Mouse (Mus musculus): ENCODE measurements around the gene Tedc1. TPM values are rescaled to one million over a fixed set of nuclear protein-coding genes. Genes with fewer than 3 reads are reported as not detected.

Tedc1 gene
- polyA plus RNA-seq, 1 experiment from 2014 or later, result 31.4 TPM

- no peak for ATAC-seq (ENCODE audit: low read depth)
These were observed 49.2 kb downstream of the Tedc1 start for GRCm38 (mm10) chr12:113205251-113205942.

GRCm38 (mm10) chr12:113207737-113208136 is 51.5 kb downstream of the Tedc1 start:
- H3K9me3 ChIP-seq (ENCODE audit: control insufficient read depth, low read length), result no peaks in the 10 kb centered on the region
- WGBS, result 76% methylated on average over 6 of the region's 6 CpGs
- H3K4me1 ChIP-seq (replicated peaks; ENCODE audit: control insufficient read depth, insufficient read depth, low read length), result no peaks in the 10 kb centered on the region
- no peak overlapping the region for H3K27ac ChIP-seq (ENCODE audit: low read length)
- no peak overlapping the region for H3K4me2 ChIP-seq (ENCODE audit: low read depth, low read length)
- H3K36me3 ChIP-seq (ENCODE audit: control insufficient read depth, insufficient read depth, low read length), result no peaks in the 10 kb centered on the region
- H3K27me3 ChIP-seq (ENCODE audit: control insufficient read depth, insufficient read depth, low read depth, low read length), result no peaks in the 10 kb centered on the region
- ATAC-seq (ENCODE audit: low read depth), result no peak
- H3K9ac ChIP-seq (ENCODE audit: low read length), result no peak overlapping the region
- no peak overlapping the region for H3K4me3 ChIP-seq (ENCODE audit: low read length)

More at GRCm38 (mm10) chr12:113205251-113205942, 49.2 kb downstream of the Tedc1 start:
- Histone ChIP-seq H3K4me3 (ENCODE audit: low read length) (no peak overlapping the region), H3K4me2 (ENCODE audit: low read depth, low read length) (no peak overlapping the region), H3K27ac (ENCODE audit: low read length) (no peak overlapping the region), H3K4me1 (replicated peaks; ENCODE audit: control insufficient read depth, insufficient read depth, low read length) (no peaks in the 10 kb centered on the region), H3K9me3 (ENCODE audit: control insufficient read depth, low read length) (0 out of 2 replicates have a peak, but pooled peaks cover 3% of the 10 kb centered on the region), H3K27me3 (ENCODE audit: control insufficient read depth, insufficient read depth, low read depth, low read length) (no peaks in the 10 kb centered on the region), H3K36me3 (ENCODE audit: control insufficient read depth, insufficient read depth, low read length) (no peaks in the 10 kb centered on the region), H3K9ac (ENCODE audit: low read length) (no peak overlapping the region)
- WGBS, result 80% methylated on average over 7 of the region's 7 CpGs

GRCm38 (mm10) chr12:113210586-113211378 is 54.6 kb downstream of the Tedc1 start:
- H3K9ac ChIP-seq (ENCODE audit: low read length), result no peak overlapping the region
- H3K4me1 ChIP-seq (replicated peaks; ENCODE audit: control insufficient read depth, insufficient read depth, low read length), result no peaks in the 10 kb centered on the region
- WGBS, result 80% methylated on average over 17 of the region's 17 CpGs
- no peak overlapping the region for H3K4me3 ChIP-seq (ENCODE audit: low read length)
- H3K4me2 ChIP-seq (ENCODE audit: low read depth, low read length), result no peak overlapping the region
- H3K9me3 ChIP-seq (ENCODE audit: control insufficient read depth, low read length), result no peaks in the 10 kb centered on the region
- no peak for ATAC-seq (ENCODE audit: low read depth)
- H3K36me3 ChIP-seq (ENCODE audit: control insufficient read depth, insufficient read depth, low read length), result no peaks in the 10 kb centered on the region
- no peak overlapping the region for H3K27ac ChIP-seq (ENCODE audit: low read length)
- H3K27me3 ChIP-seq (ENCODE audit: control insufficient read depth, insufficient read depth, low read depth, low read length), result no peaks in the 10 kb centered on the region

- Histone ChIP-seq H3K9ac (ENCODE audit: low read length) (no peak overlapping the region), H3K4me3 (ENCODE audit: low read length) (no peak overlapping the region), H3K4me1 (replicated peaks; ENCODE audit: control insufficient read depth, insufficient read depth, low read length) (no peaks in the 10 kb centered on the region), H3K36me3 (ENCODE audit: control insufficient read depth, insufficient read depth, low read length) (no peaks in the 10 kb centered on the region), H3K9me3 (ENCODE audit: control insufficient read depth, low read length) (no peaks in the 10 kb centered on the region), H3K27ac (ENCODE audit: low read length) (no peak overlapping the region), H3K27me3 (ENCODE audit: control insufficient read depth, insufficient read depth, low read depth, low read length) (no peaks in the 10 kb centered on the region), H3K4me2 (ENCODE audit: low read depth, low read length) (no peak overlapping the region)
- ATAC-seq (ENCODE audit: low read depth), result no peak
- WGBS, result 80% methylated on average over 5 of the region's 5 CpGs
These were observed 55.6 kb downstream of the Tedc1 start for GRCm38 (mm10) chr12:113211772-113212171.

- Histone ChIP-seq H3K9me3 (ENCODE audit: control insufficient read depth, low read length) (no peaks in the 10 kb centered on the region), H3K27me3 (ENCODE audit: control insufficient read depth, insufficient read depth, low read depth, low read length) (no peaks in the 10 kb centered on the region), H3K4me2 (ENCODE audit: low read depth, low read length) (no peak overlapping the region), H3K4me1 (replicated peaks; ENCODE audit: control insufficient read depth, insufficient read depth, low read length) (no peaks in the 10 kb centered on the region), H3K4me3 (ENCODE audit: low read length) (no peak overlapping the region), H3K9ac (ENCODE audit: low read length) (no peak overlapping the region), H3K36me3 (ENCODE audit: control insufficient read depth, insufficient read depth, low read length) (no peaks in the 10 kb centered on the region), H3K27ac (ENCODE audit: low read length) (no peak overlapping the region)
- no peak for ATAC-seq (ENCODE audit: low read depth)
- 79% methylated on average over 10 of the region's 10 CpGs for WGBS
These were observed 56.2 kb downstream of the Tedc1 start for GRCm38 (mm10) chr12:113212326-113212924.

GRCm38 (mm10) chr12:113213226-113213625 is 57.0 kb downstream of the Tedc1 start:
- ATAC-seq (ENCODE audit: low read depth), result no peak
- Histone ChIP-seq H3K4me2 (ENCODE audit: low read depth, low read length) (no peak overlapping the region), H3K9ac (ENCODE audit: low read length) (no peak overlapping the region), H3K9me3 (ENCODE audit: control insufficient read depth, low read length) (no peaks in the 10 kb centered on the region), H3K27me3 (ENCODE audit: control insufficient read depth, insufficient read depth, low read depth, low read length) (no peaks in the 10 kb centered on the region), H3K4me3 (ENCODE audit: low read length) (no peak overlapping the region), H3K36me3 (ENCODE audit: control insufficient read depth, insufficient read depth, low read length) (no peaks in the 10 kb centered on the region), H3K27ac (ENCODE audit: low read length) (no peak overlapping the region), H3K4me1 (replicated peaks; ENCODE audit: control insufficient read depth, insufficient read depth, low read length) (no peaks in the 10 kb centered on the region)
- 58% methylated on average over 2 of the region's 2 CpGs for WGBS

- no peaks in the 10 kb centered on the region for H3K27me3 ChIP-seq (ENCODE audit: control insufficient read depth, insufficient read depth, low read depth, low read length)
- ATAC-seq (ENCODE audit: low read depth), result no peak
- no peak overlapping the region for H3K4me3 ChIP-seq (ENCODE audit: low read length)
- no peak overlapping the region for H3K27ac ChIP-seq (ENCODE audit: low read length)
- H3K4me1 ChIP-seq (replicated peaks; ENCODE audit: control insufficient read depth, insufficient read depth, low read length), result no peaks in the 10 kb centered on the region
- WGBS, result 83% methylated on average over 25 of the region's 25 CpGs
- H3K4me2 ChIP-seq (ENCODE audit: low read depth, low read length), result no peak overlapping the region
- no peak overlapping the region for H3K9ac ChIP-seq (ENCODE audit: low read length)
- no peaks in the 10 kb centered on the region for H3K36me3 ChIP-seq (ENCODE audit: control insufficient read depth, insufficient read depth, low read length)
- H3K9me3 ChIP-seq (ENCODE audit: control insufficient read depth, low read length), result no peaks in the 10 kb centered on the region
These were observed 58.0 kb downstream of the Tedc1 start for GRCm38 (mm10) chr12:113214072-113214808.

- Histone ChIP-seq H3K27me3 (ENCODE audit: control insufficient read depth, insufficient read depth, low read depth, low read length) (no peaks in the 10 kb centered on the region), H3K9ac (ENCODE audit: low read length) (no peak overlapping the region), H3K27ac (ENCODE audit: low read length) (no peak overlapping the region), H3K36me3 (ENCODE audit: control insufficient read depth, insufficient read depth, low read length) (no peaks in the 10 kb centered on the region), H3K4me2 (ENCODE audit: low read depth, low read length) (no peak overlapping the region), H3K4me3 (ENCODE audit: low read length) (no peak overlapping the region), H3K9me3 (ENCODE audit: control insufficient read depth, low read length) (no peaks in the 10 kb centered on the region), H3K4me1 (replicated peaks; ENCODE audit: control insufficient read depth, insufficient read depth, low read length) (no peaks in the 10 kb centered on the region)
- no peak for ATAC-seq (ENCODE audit: low read depth)
- 63% methylated on average over 16 of the region's 16 CpGs for WGBS
These were observed 58.9 kb downstream of the Tedc1 start for GRCm38 (mm10) chr12:113214972-113215666.
